Mouse (Mus musculus): ENCODE measurements at regions not wholly inside any gene's neighbourhood (a gene's known extent, or its start where the extent isn't known, plus 50 kb on each side); places are given as distances from the start of the nearest gene placed in this dataset.

DNA sequence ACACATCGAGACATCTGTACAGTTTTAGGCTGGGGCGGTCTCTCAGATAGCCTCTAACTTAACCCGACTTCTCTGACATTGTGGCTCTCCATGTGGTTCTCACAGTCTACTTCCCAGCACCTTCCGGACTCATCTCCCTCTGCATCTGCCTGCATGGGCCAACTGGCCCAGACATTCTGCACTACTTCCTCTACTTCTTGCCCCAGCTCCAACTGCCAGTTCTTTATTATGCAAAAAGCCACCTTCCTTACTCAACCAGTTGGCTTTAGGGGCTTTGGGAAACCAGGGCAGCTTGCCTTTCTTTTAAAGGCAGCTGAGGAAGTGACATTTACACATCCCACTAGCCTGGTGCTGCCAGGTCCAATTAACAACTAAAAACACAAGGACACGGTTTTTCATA is 97.1 kb upstream of the Spdye4c start:
- TF ChIP-seq CTCF (IDR thresholded peaks at IDR 0.05; ENCODE audit: low read depth) (no peak), EP300 (IDR thresholded peaks at IDR 0.05; ENCODE audit: low read depth) (no peak)
